Mouse (Mus musculus) kidney, embryonic 14.5 days (tissue): ENCODE measurements around the gene Rhoj. TPM values are rescaled to one million over a fixed set of nuclear protein-coding genes. Genes with fewer than 3 reads are reported as not detected.
A peak's percentile ranks its signal among the peaks of the same experiment; 100 is the strongest.
"Not testable (repeated sequence)": the region's sequence is repeated elsewhere in the genome, so short reads cannot be mapped to it uniquely, and the experiment has no call there.

ENCODE experiments used
- ATAC-seq: fragments of 200-750 bp; cut with Nextera tagmentation; 2 replicates; pipeline ENCODE4 v1.8.0; 2017; ENCODE audit warnings: moderate number of reproducible peaks, mild to moderate bottlenecking, moderate TSS enrichment, moderate library complexity; ENCODE audit not compliant: low FRiP score, low TSS enrichment
- H3K27ac ChIP-seq: fragments of 300-500 bp; sonication (generic); 2 replicates; pipeline ENCODE4 v1.5.1; 2014; ENCODE audit warnings: low read depth, mild to moderate bottlenecking, low read length, moderate library complexity, mixed read lengths
- H3K27me3 ChIP-seq: fragments of 300-500 bp; sonication (generic); 2 replicates; pipeline ENCODE4 v1.6.1; 2014; ENCODE audit warnings: mild to moderate bottlenecking, low read length; ENCODE audit not compliant: control insufficient read depth, insufficient read depth
- H3K36me3 ChIP-seq: fragments of 300-500 bp; sonication (generic); 2 replicates; pipeline ENCODE4 v1.6.1; 2014; ENCODE audit warnings: low read length, mixed read lengths; ENCODE audit not compliant: control insufficient read depth, insufficient read depth
- H3K4me1 ChIP-seq: fragments of 300-500 bp; sonication (generic); 2 replicates; pipeline ENCODE4 v1.6.1; 2014; ENCODE audit warnings: low read length, mixed read lengths; ENCODE audit not compliant: control insufficient read depth, insufficient read depth
- H3K4me2 ChIP-seq: fragments of 300-500 bp; sonication (generic); replicated peaks from 2 replicates; pipeline ENCODE4 v1.6.1; 2014; ENCODE audit warnings: low read depth, mild to moderate bottlenecking, low read length
- H3K4me3 ChIP-seq: fragments of 300-500 bp; sonication (generic); 2 replicates; pipeline ENCODE4 v1.5.1; 2014; ENCODE audit warnings: mild to moderate bottlenecking, low read length
- H3K9ac ChIP-seq: fragments of 300-500 bp; sonication (generic); 2 replicates; pipeline ENCODE4 v1.6.1; 2014; ENCODE audit warnings: low read depth, mild to moderate bottlenecking, low read length, moderate library complexity
- H3K9me3 ChIP-seq: fragments of 300-500 bp; sonication (generic); 2 replicates; pipeline ENCODE4 v1.6.1; 2016; ENCODE audit warnings: low read length; ENCODE audit not compliant: control insufficient read depth
- WGBS: fragments of 180-500 bp; shearing (Covaris S2); extraction: QIAGEN DNeasy Blood & Tissue Kit; methylation state at CpG from one replicate; pipeline ENCODE4 v1.1.7; 2014; 5-methylcytosine and 5-hydroxymethylcytosine counted together
- polyA plus RNA-seq: library from polyadenylated mRNA; unstranded; fragments of >200 nt; fragmentation: Nextera tagmentation; extraction: Ambion mirVana; gene quantifications from 2 replicates; pipeline ENCODE4 v1.2.1, GENCODE M21; 2014

Rhoj gene
- polyA plus RNA-seq, 1 experiment from 2014 or later, result 45.7 TPM

GRCm38 (mm10) chr12:75425882-75426281 is 117.8 kb downstream of the Rhoj start:
- Histone ChIP-seq H3K9ac (no peak overlapping the region), H3K27ac (no peak overlapping the region), H3K4me1 (0 out of 2 replicates have a peak, but pooled peaks cover 3% of the 10 kb centered on the region), H3K4me3 (no peak overlapping the region), H3K36me3 (no peaks in the 10 kb centered on the region), H3K27me3 (no peaks in the 10 kb centered on the region), H3K9me3 (no peaks in the 10 kb centered on the region), H3K4me2 (no peak overlapping the region)
- 78% methylated on average over 7 of the region's 7 CpGs for WGBS
- no peak for ATAC-seq

DNA sequence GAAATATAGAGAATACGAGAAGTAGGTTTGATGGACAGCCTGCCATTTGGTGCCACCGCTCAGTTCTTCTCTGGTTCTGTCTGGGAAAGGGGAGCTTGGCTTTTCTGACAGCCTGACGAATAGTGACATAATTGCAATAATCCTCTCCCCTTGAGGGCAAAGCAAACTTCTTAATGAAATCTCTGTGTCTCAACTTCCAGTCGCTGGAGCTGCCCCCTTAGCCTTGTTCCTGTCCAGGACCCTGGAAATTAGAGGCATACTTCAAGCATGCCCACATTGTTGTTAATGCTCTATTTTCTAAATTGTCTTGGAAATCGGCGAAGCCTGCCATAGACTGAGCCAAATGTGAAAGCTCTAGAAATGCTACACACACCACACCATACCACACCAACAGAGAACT is 120.6 kb downstream of the Rhoj start:
- Histone ChIP-seq H3K4me3 (no peak overlapping the region), H3K27me3 (no peaks in the 10 kb centered on the region)
- ATAC-seq, result no peak

DNA sequence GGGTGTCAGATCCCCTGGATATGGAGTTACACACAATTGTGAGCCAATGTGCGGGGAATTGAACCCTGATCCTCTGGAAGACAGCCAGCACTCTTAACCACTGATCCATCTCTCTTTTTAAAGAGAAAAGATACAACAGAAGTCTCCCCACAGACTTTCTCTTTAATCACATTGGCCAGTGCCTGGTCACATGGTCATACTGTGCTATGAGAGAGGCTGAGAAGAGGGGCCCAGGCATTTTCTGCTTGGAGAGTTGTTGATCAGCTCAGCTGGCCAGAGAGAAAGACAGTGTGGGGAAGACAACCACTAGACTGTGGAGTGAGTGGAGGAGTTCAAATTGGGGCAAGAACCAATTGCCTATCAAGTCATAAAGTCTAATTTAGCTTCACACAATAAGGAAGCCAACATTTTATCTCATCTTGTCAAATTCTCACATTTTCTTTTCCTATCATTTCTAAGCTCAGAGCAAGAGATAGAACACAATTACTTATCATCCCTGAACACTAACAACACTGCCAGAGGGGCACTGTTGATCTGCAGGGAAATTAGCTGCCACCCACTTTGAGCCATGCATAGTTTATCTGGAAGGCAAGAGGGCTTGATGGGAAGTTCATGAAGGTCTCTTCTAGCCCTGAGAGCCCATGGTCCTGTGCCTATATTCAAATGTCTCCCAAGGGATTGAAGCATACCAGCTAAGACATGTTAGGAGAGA is 121.7 kb downstream of the Rhoj start:
- no peaks in the 10 kb centered on the region for H3K27me3 ChIP-seq
- H3K4me1 ChIP-seq, result 0 out of 2 replicates have a peak, but pooled peaks cover 3% of the 10 kb centered on the region
- H3K27ac ChIP-seq, result no peak overlapping the region
- no peak overlapping the region for H3K4me3 ChIP-seq
- no peak for ATAC-seq
- no peak overlapping the region for H3K4me2 ChIP-seq
- peaks cover 5% of the 10 kb centered on the region; the same call in 1 of the 2 replicates for H3K9me3 ChIP-seq
- no peak overlapping the region for H3K9ac ChIP-seq
- 93% methylated on average over 1 of the region's 1 CpGs for WGBS
- no peaks in the 10 kb centered on the region for H3K36me3 ChIP-seq

More for the DNA sequence above, 120.6 kb downstream of the Rhoj start:
- H3K4me1 ChIP-seq, result 0 out of 2 replicates have a peak, but pooled peaks cover 3% of the 10 kb centered on the region
- WGBS, result 87% methylated on average over 6 of the region's 6 CpGs
- no peaks in the 10 kb centered on the region for H3K36me3 ChIP-seq
- peaks cover 5% of the 10 kb centered on the region; the same call in 1 of the 2 replicates for H3K9me3 ChIP-seq
- no peak overlapping the region for H3K27ac ChIP-seq
- H3K9ac ChIP-seq, result no peak overlapping the region
- H3K4me2 ChIP-seq, result no peak overlapping the region

- H3K27ac ChIP-seq, H3K4me3 ChIP-seq, H3K36me3 ChIP-seq, H3K9ac ChIP-seq, H3K9me3 ChIP-seq, H3K27me3 ChIP-seq, H3K4me2 ChIP-seq, ATAC-seq, H3K4me1 ChIP-seq: not testable (repeated sequence)
- WGBS, result 89% methylated on average over 6 of the region's 6 CpGs
Observed at GRCm38 (mm10) chr12:75432400-75432799, 124.3 kb downstream of the Rhoj start.

- Histone ChIP-seq H3K9ac (no peak overlapping the region), H3K4me2 (no peak overlapping the region), H3K27me3 (no peaks in the 10 kb centered on the region), H3K9me3 (no peaks in the 10 kb centered on the region), H3K4me1 (peaks cover 3% of the 10 kb centered on the region; the same call in 1 of the 2 replicates), H3K36me3 (peaks cover 8% of the 10 kb centered on the region; the same call in 1 of the 2 replicates), H3K27ac (no peak overlapping the region), H3K4me3 (no peak overlapping the region)
- no peak for ATAC-seq
- WGBS, result 91% methylated on average over 7 of the region's 7 CpGs
Observed at GRCm38 (mm10) chr12:75446245-75446644, 138.1 kb downstream of the Rhoj start.

GRCm38 (mm10) chr12:75448921-75449320 is 140.8 kb downstream of the Rhoj start:
- Histone ChIP-seq H3K4me3 (no peak overlapping the region), H3K4me2 (no peak overlapping the region), H3K27ac (no peak overlapping the region), H3K9ac (no peak overlapping the region), H3K9me3 (no peaks in the 10 kb centered on the region), H3K36me3 (peaks cover 24% of the 10 kb centered on the region), H3K4me1 (peaks cover 3% of the 10 kb centered on the region; the same call in 1 of the 2 replicates), H3K27me3 (no peaks in the 10 kb centered on the region)
- ATAC-seq, result peak; percentile 15; the same call in 1 of the 2 replicates
- 77% methylated on average over 5 of the region's 5 CpGs for WGBS

DNA sequence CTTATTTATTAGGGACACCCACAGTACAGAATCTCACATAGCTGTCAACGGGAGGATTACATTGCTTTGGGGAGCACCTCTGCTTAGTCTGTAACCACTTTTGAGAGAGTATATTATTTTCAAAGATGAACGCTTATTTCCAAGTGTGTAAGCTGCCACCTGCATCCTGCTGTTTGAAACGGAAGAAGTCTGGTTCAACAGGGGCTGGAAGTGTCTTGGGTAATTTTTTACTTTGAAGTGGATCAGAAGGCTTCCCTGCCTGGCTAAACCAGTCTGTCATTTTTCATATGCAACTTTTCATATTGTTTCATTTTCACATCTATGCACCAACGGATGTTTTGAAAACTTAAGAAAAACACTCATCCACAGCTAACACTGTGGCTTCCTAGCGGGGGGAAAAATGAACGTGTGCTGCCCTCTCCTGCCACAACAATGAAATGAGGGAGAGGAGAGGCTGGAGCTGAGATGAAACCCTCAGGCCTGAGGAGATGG is 141.4 kb downstream of the Rhoj start:
- no peak; the same call in 1 of the 2 replicates for ATAC-seq
- no peaks in the 10 kb centered on the region for H3K27me3 ChIP-seq
- H3K36me3 ChIP-seq, result peaks cover 24% of the 10 kb centered on the region
- no peak overlapping the region for H3K4me3 ChIP-seq
- H3K4me2 ChIP-seq, result no peak overlapping the region
- no peak overlapping the region for H3K9ac ChIP-seq
- H3K4me1 ChIP-seq, result no peaks in the 10 kb centered on the region
- no peak overlapping the region for H3K27ac ChIP-seq
- 65% methylated on average over 6 of the region's 6 CpGs for WGBS
- H3K9me3 ChIP-seq, result no peaks in the 10 kb centered on the region

- Histone ChIP-seq H3K27me3 (no peaks in the 10 kb centered on the region), H3K36me3 (peaks cover 24% of the 10 kb centered on the region), H3K4me1 (no peaks in the 10 kb centered on the region), H3K9me3 (no peaks in the 10 kb centered on the region), H3K4me3 (no peak overlapping the region), H3K9ac (no peak overlapping the region), H3K27ac (no peak overlapping the region), H3K4me2 (no peak overlapping the region)
- 53% methylated on average over 14 of the region's 14 CpGs for WGBS
- peak; percentile 63; the same call in 1 of the 2 replicates for ATAC-seq
Observed at GRCm38 (mm10) chr12:75450011-75450410, 141.9 kb downstream of the Rhoj start.

GRCm38 (mm10) chr12:75450592-75450991 is 142.5 kb downstream of the Rhoj start:
- Histone ChIP-seq H3K27me3 (no peaks in the 10 kb centered on the region), H3K4me3 (no peak overlapping the region), H3K4me1 (no peaks in the 10 kb centered on the region), H3K36me3 (peaks cover 24% of the 10 kb centered on the region), H3K4me2 (no peak overlapping the region), H3K9ac (no peak overlapping the region), H3K27ac (no peak overlapping the region), H3K9me3 (no peaks in the 10 kb centered on the region)
- ATAC-seq, result peak; percentile 67; the same call in 1 of the 2 replicates
- WGBS, result 92% methylated on average over 8 of the region's 8 CpGs
